Mouse (Mus musculus) forebrain, postnatal 0 days (tissue): ENCODE data around the gene Plin2. TPM values are rescaled to one million over a fixed set of nuclear protein-coding genes. Genes with fewer than 3 reads are reported as not detected.

Experiments used
- ATAC-seq: fragments of 200-750 bp; cut with Nextera tagmentation; 2 replicates; pipeline ENCODE4 v1.8.0; 2017; ENCODE audit warnings: mild to moderate bottlenecking, moderate library complexity
- DNase-seq: peaks from one replicate; pipeline ENCODE4 v3.0.0-alpha.2; 2015
- H3K27ac ChIP-seq: fragments of 300-500 bp; sonication (generic); 2 replicates; pipeline ENCODE4 v1.5.1; 2014; ENCODE audit warnings: low read depth, mild to moderate bottlenecking, antibody characterized with exemption, low read length, moderate library complexity, mixed read lengths
- H3K27me3 ChIP-seq: fragments of 300-500 bp; sonication (generic); 2 replicates; pipeline ENCODE4 v1.6.1; 2014; ENCODE audit warnings: mild to moderate bottlenecking, low read length, mixed read lengths; ENCODE audit not compliant: insufficient read depth
- H3K36me3 ChIP-seq: fragments of 300-500 bp; sonication (generic); 2 replicates; pipeline ENCODE4 v1.6.1; 2014; ENCODE audit warnings: mild to moderate bottlenecking, moderate library complexity; ENCODE audit not compliant: insufficient read depth
- H3K4me1 ChIP-seq: fragments of 300-500 bp; sonication (generic); 2 replicates; pipeline ENCODE4 v1.6.1; 2014; ENCODE audit warnings: antibody characterized with exemption; ENCODE audit not compliant: insufficient read depth
- H3K4me2 ChIP-seq: fragments of 300-500 bp; sonication (generic); 2 replicates; pipeline ENCODE4 v1.6.1; 2014; ENCODE audit warnings: low read depth, mild to moderate bottlenecking, moderate library complexity
- H3K4me3 ChIP-seq: fragments of 300-500 bp; sonication (generic); 2 replicates; pipeline ENCODE4 v1.5.1; 2014; ENCODE audit warnings: low read depth, low read length, mixed read lengths
- H3K9ac ChIP-seq: fragments of 300-500 bp; sonication (generic); 2 replicates; pipeline ENCODE4 v1.6.1; 2014; ENCODE audit warnings: mild to moderate bottlenecking
- H3K9me3 ChIP-seq: fragments of 300-500 bp; sonication (generic); 2 replicates; pipeline ENCODE4 v1.6.1; 2016; ENCODE audit warnings: low read length
- CTCF ChIP-seq: sonication (generic); IDR thresholded peaks from 2 replicates; pipeline ENCODE4 v1.5.1; 2016; ENCODE audit warnings: antibody characterized with exemption, control low read depth, low read depth
- WGBS: fragments of 180-500 bp; shearing (Covaris S2); extraction: QIAGEN DNeasy Blood & Tissue Kit; methylation state at CpG from one replicate; pipeline ENCODE4 v1.1.7; 2014; 5-methylcytosine and 5-hydroxymethylcytosine counted together
- polyA plus RNA-seq: library from polyadenylated mRNA; unstranded; fragments of >200 nt; fragmentation: Nextera tagmentation; extraction: Ambion mirVana; gene quantifications from 2 replicates; pipeline ENCODE4 v1.2.1, GENCODE M21; 2015
- total RNA-seq: library from RNA; depleted of rRNA; stranded (reverse); fragments of >200 nt; gene quantifications from 2 replicates; pipeline ENCODE4 v1.2.3, GENCODE M21; 2014

Gene Plin2
- total and polyA plus RNA-seq, 2 experiments from 2014 or later, result 32.7 to 36.2 TPM

DNA sequence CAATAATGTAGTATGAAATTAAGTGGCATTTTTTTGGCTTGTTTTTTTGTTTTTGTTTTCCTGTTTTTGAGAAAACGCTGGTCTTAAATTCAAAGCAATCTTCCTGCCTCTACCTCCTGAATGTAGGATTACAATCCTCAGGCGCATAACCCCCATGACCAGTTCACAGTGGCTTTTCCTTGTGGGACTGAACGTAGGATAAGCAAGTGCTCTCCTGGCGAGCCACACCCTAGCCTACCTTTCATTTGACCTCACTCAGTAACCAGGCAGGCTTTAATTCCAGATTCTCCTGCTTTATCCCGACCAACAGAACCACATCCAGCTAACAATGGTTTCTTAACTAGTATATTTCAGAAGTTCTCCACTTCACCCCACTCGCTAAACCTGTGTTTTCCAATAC, 20.9 kb upstream of the Plin2 start:
- no peak overlapping the region for H3K9ac ChIP-seq
- no peak overlapping the region for H3K27ac ChIP-seq
- 88% methylated on average over 6 of the region's 6 CpGs for WGBS
- ATAC-seq, result no peak
- no peaks in the 10 kb centered on the region for H3K36me3 ChIP-seq
- H3K4me3 ChIP-seq, result no peak overlapping the region
- no peaks in the 10 kb centered on the region for H3K4me1 ChIP-seq
- no peak for TF ChIP-seq CTCF
- DNase-seq, result no peak
- H3K27me3 ChIP-seq, result no peaks in the 10 kb centered on the region
- H3K4me2 ChIP-seq, result no peak overlapping the region
- no peaks in the 10 kb centered on the region for H3K9me3 ChIP-seq

DNA sequence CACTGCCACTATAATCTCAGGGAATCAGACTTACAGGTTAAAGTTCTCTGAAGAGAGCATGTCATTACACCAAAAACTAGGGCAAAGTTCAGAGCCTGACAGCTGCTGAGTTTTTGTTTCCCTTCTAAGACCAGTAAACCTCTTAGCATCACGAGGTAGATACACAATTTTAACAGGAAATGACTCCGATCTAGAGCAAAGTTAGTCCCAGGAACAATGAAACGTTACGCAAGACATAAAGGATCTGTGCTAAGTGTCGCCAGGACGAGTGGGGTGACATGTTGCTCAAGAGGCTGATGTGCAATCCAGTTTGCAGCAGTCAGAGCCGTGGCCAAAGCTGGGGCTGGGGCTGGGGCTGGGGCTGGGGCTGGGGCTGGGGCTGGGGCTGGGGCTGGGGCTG, 20.3 kb upstream of the Plin2 start:
- Histone ChIP-seq H3K27me3 (no peaks in the 10 kb centered on the region), H3K4me3 (no peak overlapping the region), H3K4me2 (no peak overlapping the region), H3K36me3 (no peaks in the 10 kb centered on the region), H3K9ac (no peak overlapping the region), H3K27ac (no peak overlapping the region), H3K9me3 (no peaks in the 10 kb centered on the region), H3K4me1 (no peaks in the 10 kb centered on the region)
- 65% methylated on average over 7 of the region's 7 CpGs for WGBS
- TF ChIP-seq CTCF, result no peak
- DNase-seq (no peak), ATAC-seq (no peak)

- no peaks in the 10 kb centered on the region for H3K36me3 ChIP-seq
- no peaks in the 10 kb centered on the region for H3K4me1 ChIP-seq
- H3K4me2 ChIP-seq, result no peak overlapping the region
- 74% methylated on average over 10 of the region's 10 CpGs for WGBS
- no peak overlapping the region for H3K9ac ChIP-seq
- H3K27ac ChIP-seq, result no peak overlapping the region
- no peak for ATAC-seq
- no peak for TF ChIP-seq CTCF
- no peaks in the 10 kb centered on the region for H3K27me3 ChIP-seq
- no peaks in the 10 kb centered on the region for H3K9me3 ChIP-seq
- DNase-seq, result no peak
- H3K4me3 ChIP-seq, result no peak overlapping the region
These were observed 19.3 kb upstream of the Plin2 start for GRCm38 (mm10) chr4:86689056-86689735.

- no peaks in the 10 kb centered on the region for H3K36me3 ChIP-seq
- H3K9me3 ChIP-seq, result no peaks in the 10 kb centered on the region
- DNase-seq (no peak), ATAC-seq (no peak)
- H3K27ac ChIP-seq, result no peak overlapping the region
- H3K4me3 ChIP-seq, result no peak overlapping the region
- H3K9ac ChIP-seq, result no peak overlapping the region
- no peaks in the 10 kb centered on the region for H3K27me3 ChIP-seq
- no peak overlapping the region for H3K4me2 ChIP-seq
- 84% methylated on average over 3 of the region's 3 CpGs for WGBS
- no peak for TF ChIP-seq CTCF
- H3K4me1 ChIP-seq, result no peaks in the 10 kb centered on the region
These were observed 16.7 kb upstream of the Plin2 start for GRCm38 (mm10) chr4:86686564-86686963.

DNA sequence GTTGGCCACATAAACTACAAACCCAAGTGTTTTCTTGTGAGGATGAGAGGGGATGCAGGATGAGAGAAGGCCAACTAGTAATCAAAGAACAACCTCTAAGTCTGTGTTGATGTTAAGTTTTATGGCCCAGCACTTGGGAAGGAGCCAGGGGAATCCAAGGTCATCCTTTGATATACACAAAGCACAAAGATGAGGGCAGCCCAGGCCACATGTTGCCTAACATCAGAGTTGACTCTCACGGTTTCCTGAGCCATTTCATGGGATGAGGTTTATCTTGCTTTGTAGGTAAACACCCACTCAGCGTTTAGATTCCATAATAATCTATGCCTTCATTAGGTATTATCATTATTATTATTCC, 16.1 kb upstream of the Plin2 start:
- H3K9me3 ChIP-seq, result no peaks in the 10 kb centered on the region
- TF ChIP-seq CTCF, result no peak
- no peak overlapping the region for H3K4me2 ChIP-seq
- H3K36me3 ChIP-seq, result no peaks in the 10 kb centered on the region
- no peak overlapping the region for H3K4me3 ChIP-seq
- DNase-seq (no peak), ATAC-seq (no peak)
- WGBS, result 75% methylated on average over 2 of the region's 2 CpGs
- no peak overlapping the region for H3K9ac ChIP-seq
- no peaks in the 10 kb centered on the region for H3K27me3 ChIP-seq
- no peak overlapping the region for H3K27ac ChIP-seq
- H3K4me1 ChIP-seq, result no peaks in the 10 kb centered on the region

GRCm38 (mm10) chr4:86685231-86686008, 15.6 kb upstream of the Plin2 start:
- no peaks in the 10 kb centered on the region for H3K36me3 ChIP-seq
- no peak overlapping the region for H3K4me2 ChIP-seq
- WGBS, result 77% methylated on average over 11 of the region's 11 CpGs
- no peaks in the 10 kb centered on the region for H3K9me3 ChIP-seq
- H3K27ac ChIP-seq, result no peak overlapping the region
- ATAC-seq (peak; percentile 40), DNase-seq (no peak)
- H3K4me3 ChIP-seq, result no peak overlapping the region
- TF ChIP-seq CTCF, result no peak
- H3K27me3 ChIP-seq, result no peaks in the 10 kb centered on the region
- no peaks in the 10 kb centered on the region for H3K4me1 ChIP-seq
- no peak overlapping the region for H3K9ac ChIP-seq

DNA sequence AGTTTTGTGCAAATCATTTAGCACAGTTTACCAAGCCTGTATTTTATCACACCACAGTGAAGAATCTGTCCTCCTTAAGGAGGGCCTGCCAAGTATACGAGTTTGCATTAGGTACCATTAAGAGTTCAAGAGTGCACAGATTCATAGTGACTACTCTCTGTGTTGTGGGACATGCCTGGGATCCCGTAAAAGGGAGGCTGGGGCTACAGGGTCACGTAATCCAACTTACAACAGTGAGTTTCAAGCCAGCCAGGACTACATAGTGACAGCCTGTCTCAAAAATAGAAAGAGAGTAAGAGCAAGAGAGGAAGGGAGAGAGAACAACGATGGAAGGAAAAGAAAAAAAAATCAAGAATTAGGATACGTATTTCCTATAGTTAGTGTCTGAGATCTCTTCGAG, 14.9 kb upstream of the Plin2 start:
- H3K27me3 ChIP-seq, result no peaks in the 10 kb centered on the region
- H3K4me1 ChIP-seq, result no peaks in the 10 kb centered on the region
- WGBS, result 90% methylated on average over 6 of the region's 6 CpGs
- DNase-seq (no peak), ATAC-seq (no peak)
- no peak overlapping the region for H3K4me2 ChIP-seq
- no peak overlapping the region for H3K9ac ChIP-seq
- TF ChIP-seq CTCF, result no peak
- H3K27ac ChIP-seq, result no peak overlapping the region
- H3K9me3 ChIP-seq, result no peaks in the 10 kb centered on the region
- no peak overlapping the region for H3K4me3 ChIP-seq
- H3K36me3 ChIP-seq, result no peaks in the 10 kb centered on the region
